Comparison of ENCODE assay signal across 9 mouse cellular contexts in the genomic region with DNA sequence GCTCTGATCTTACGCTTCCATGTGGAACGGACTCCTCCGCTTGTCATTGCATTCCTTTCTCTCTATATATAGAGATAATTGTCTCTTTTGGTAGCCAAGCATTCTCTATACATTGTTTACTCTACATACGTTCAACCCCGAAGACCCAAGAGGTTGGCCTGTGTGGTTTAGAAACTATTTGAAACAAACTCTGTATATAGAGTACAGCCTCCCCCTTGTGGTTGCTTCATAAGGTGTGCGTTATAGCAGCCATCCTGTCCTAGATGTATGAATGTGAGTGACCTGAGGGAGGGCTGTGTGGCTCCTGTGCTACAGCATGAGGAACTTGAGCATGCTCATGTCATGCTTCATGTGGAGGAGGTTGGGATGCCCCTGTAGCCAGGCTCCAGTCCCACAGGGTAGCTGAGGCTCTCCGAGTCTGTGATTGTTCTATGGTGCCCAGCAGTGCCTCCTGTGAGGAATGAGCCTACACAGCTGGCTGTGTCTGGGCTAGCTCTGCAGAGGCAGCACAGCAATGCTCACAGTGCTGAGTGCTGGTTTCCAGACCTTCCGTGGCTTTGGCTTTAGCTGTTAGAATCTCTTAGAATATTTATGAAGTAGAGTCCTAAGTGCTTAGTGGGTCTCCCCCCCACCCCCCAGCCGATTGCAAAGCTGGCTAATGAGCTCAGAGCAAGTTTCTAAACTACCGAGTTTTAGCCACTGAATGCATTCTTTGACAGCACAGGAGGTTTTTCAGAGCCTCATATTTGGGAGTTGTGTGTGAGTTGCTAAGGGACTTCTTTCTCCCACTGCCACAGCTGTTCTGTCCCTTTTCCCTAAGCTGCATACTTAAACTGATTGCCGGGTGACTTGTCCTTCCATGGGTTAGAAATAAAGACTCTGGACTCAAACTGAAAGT.
DNase-seq lines count a peak whose midpoint lies in the region; ATAC-seq and TF ChIP-seq lines count a peak whose summit lies in the region.
"Had no signal": no experiment of that assay in that cellular context is flagged by ENCODE, and none has a peak within 500 bp of the region (broad histone marks: within the 10 kb centered on the region; RNA-seq: fewer than 3 reads in every experiment).

No protein-coding gene starts in this region.

- no peaks in the 10 kb centered on the region for H3K4me1 ChIP-seq in kidney, postnatal 0 days (replicated peaks; ENCODE audit: insufficient read depth, low read length)
- H3K4me1 ChIP-seq in kidney, embryonic 15.5 days, result peaks cover 20% of the 10 kb centered on the region
- H3K4me1 ChIP-seq in forebrain, embryonic 12.5 days, result peaks cover 10% of the 10 kb centered on the region
- peaks cover 40% of the 10 kb centered on the region for H3K4me1 ChIP-seq in midbrain, embryonic 13.5 days (replicated peaks)

- WGBS in kidney, postnatal 0 days, result 75% methylated on average over 11 of the region's 11 CpGs
- 75% methylated on average over 11 of the region's 11 CpGs for WGBS in kidney, embryonic 15.5 days
- 74% methylated on average over 11 of the region's 11 CpGs for WGBS in forebrain, embryonic 12.5 days
- 72% methylated on average over 11 of the region's 11 CpGs for WGBS in midbrain, embryonic 13.5 days

- peak; percentile 62 for TF ChIP-seq CTCF in kidney, postnatal 0 days (IDR thresholded peaks at IDR 0.05; ENCODE audit: low read depth)

- no peak overlapping the region for H3K4me2 ChIP-seq in kidney, postnatal 0 days (ENCODE audit: low read length)
- no peak overlapping the region for H3K4me2 ChIP-seq in kidney, embryonic 15.5 days
- H3K4me2 ChIP-seq in forebrain, embryonic 12.5 days, result no peak overlapping the region
- no peak overlapping the region for H3K4me2 ChIP-seq in midbrain, embryonic 13.5 days (replicated peaks)

- ATAC-seq in kidney, postnatal 0 days (replicated peaks; ENCODE audit: low FRiP score, low read depth), result no peak
- no peak for ATAC-seq in kidney, embryonic 15.5 days (replicated peaks; ENCODE audit: low FRiP score)
- peak; percentile 47 for ATAC-seq in CD4-positive, CD25-positive, alpha-beta regulatory T cell, adult 4 months
- peak; percentile 64; the same call in 1 of the 2 replicates for ATAC-seq in forebrain, embryonic 12.5 days (ENCODE audit: low FRiP score)
- peak; percentile 57 for ATAC-seq in midbrain, embryonic 13.5 days

- no peak overlapping the region for H3K4me3 ChIP-seq in kidney, postnatal 0 days (replicated peaks; ENCODE audit: low read depth, low read length)
- H3K4me3 ChIP-seq in kidney, embryonic 15.5 days (replicated peaks), result no peak overlapping the region
- H3K4me3 ChIP-seq in forebrain, embryonic 12.5 days (replicated peaks), result no peak overlapping the region
- H3K4me3 ChIP-seq in midbrain, embryonic 13.5 days (replicated peaks), result no peak overlapping the region

- H3K9me3 ChIP-seq in kidney, postnatal 0 days (replicated peaks; ENCODE audit: low read length), result no peaks in the 10 kb centered on the region
- H3K9me3 ChIP-seq in kidney, embryonic 15.5 days (replicated peaks), result no peaks in the 10 kb centered on the region
- no peaks in the 10 kb centered on the region for H3K9me3 ChIP-seq in forebrain, embryonic 12.5 days
- H3K9me3 ChIP-seq in midbrain, embryonic 13.5 days, result no peaks in the 10 kb centered on the region

- no peak overlapping the region for H3K27ac ChIP-seq in kidney, postnatal 0 days
- no peak overlapping the region for H3K27ac ChIP-seq in kidney, embryonic 15.5 days
- peak overlapping the region; percentile 57; the same call in 1 of the 2 replicates for H3K27ac ChIP-seq in forebrain, embryonic 12.5 days
- H3K27ac ChIP-seq in midbrain, embryonic 13.5 days, result peak overlapping the region; percentile 48

- no peak overlapping the region for H3K9ac ChIP-seq in kidney, postnatal 0 days (ENCODE audit: low read depth, low read length)
- no peak overlapping the region for H3K9ac ChIP-seq in kidney, embryonic 15.5 days
- H3K9ac ChIP-seq in forebrain, embryonic 12.5 days, result no peak overlapping the region
- no peak overlapping the region for H3K9ac ChIP-seq in midbrain, embryonic 13.5 days (replicated peaks)

- DNase-seq in kidney, postnatal 0 days (ENCODE audit: low spot score), result no peak
- DNase-seq in kidney, adult 18-20 months, result no peak
- no peak for DNase-seq in adrenal gland, adult 8-10 months
- no peak for DNase-seq in ovary, postnatal 10 days (ENCODE audit: low spot score)
- DNase-seq: gastrocnemius, postnatal 36 days had no signal

- peaks cover 18% of the 10 kb centered on the region for H3K36me3 ChIP-seq in kidney, postnatal 0 days (ENCODE audit: insufficient read depth, low read length)
- H3K36me3 ChIP-seq in kidney, embryonic 15.5 days, result peaks cover 84% of the 10 kb centered on the region
- H3K36me3 ChIP-seq in forebrain, embryonic 12.5 days (replicated peaks), result peaks cover 77% of the 10 kb centered on the region
- H3K36me3 ChIP-seq in midbrain, embryonic 13.5 days, result peaks cover 76% of the 10 kb centered on the region

- H3K27me3 ChIP-seq in kidney, postnatal 0 days (ENCODE audit: insufficient read depth, low read length), result no peaks in the 10 kb centered on the region
- H3K27me3 ChIP-seq in kidney, embryonic 15.5 days, result no peaks in the 10 kb centered on the region
- no peaks in the 10 kb centered on the region for H3K27me3 ChIP-seq in forebrain, embryonic 12.5 days
- no peaks in the 10 kb centered on the region for H3K27me3 ChIP-seq in midbrain, embryonic 13.5 days

Comparison
In these comparisons a context has a peak if more than half of its experiments do, and no peak if none do; other contexts are left out.
1. ATAC-seq: peak in CD4-positive, CD25-positive, alpha-beta regulatory T cell, adult 4 months (single experiment), forebrain, embryonic 12.5 days (single experiment) and midbrain, embryonic 13.5 days (single experiment); none in kidney, postnatal 0 days (single experiment) and kidney, embryonic 15.5 days (single experiment).
2. H3K27ac ChIP-seq: peak in forebrain, embryonic 12.5 days (single experiment) and midbrain, embryonic 13.5 days (single experiment); none in kidney, postnatal 0 days (single experiment) and kidney, embryonic 15.5 days (single experiment).